Mouse (Mus musculus) CH12.LX (cell line): ENCODE data around the gene Sike1. TPM values are rescaled to one million over a fixed set of nuclear protein-coding genes. Genes with fewer than 3 reads are reported as not detected.

Experiments
- DNase-seq: peaks from one replicate; pipeline ENCODE4 v3.0.0-alpha.2; 2013; ENCODE audit errors: extremely low read depth
- H3K27ac ChIP-seq: 2 replicates; pipeline ENCODE4 v1.5.1; 2012; ENCODE audit warnings: low read depth, mild to moderate bottlenecking, control low read depth, moderate library complexity; ENCODE audit not compliant: insufficient read depth
- H3K27me3 ChIP-seq: replicated peaks from 2 replicates; pipeline ENCODE3; 2012; ENCODE audit warnings: inconsistent platforms
- H3K36me3 ChIP-seq, 2 experiments: replicated peaks in 1 of 2; 2 replicates each; pipeline versions ENCODE3 to v1.6.1; 2012; ENCODE audit warnings: inconsistent platforms in 1 of 2, low read length in 1 of 2, mild to moderate bottlenecking in 1 of 2, mixed read lengths in 1 of 2, moderate library complexity in 1 of 2; ENCODE audit not compliant: control insufficient read depth in 1 of 2, insufficient read depth in 1 of 2
- H3K4me1 ChIP-seq, 2 experiments: 2 replicates each; pipeline ENCODE4 v1.6.1; 2012; ENCODE audit warnings: inconsistent platforms in 1 of 2, moderate library complexity in 1 of 2; ENCODE audit not compliant: insufficient read depth in 2 of 2, control insufficient read depth in 1 of 2
- H3K4me2 ChIP-seq: 2 replicates; pipeline ENCODE4 v1.6.1; 2012; ENCODE audit warnings: low read depth, mild to moderate bottlenecking, control low read depth; ENCODE audit not compliant: poor library complexity, insufficient read depth, severe bottlenecking
- H3K4me3 ChIP-seq, 3 experiments: fragments of 150-350 bp in 1 of 3; sonication (generic) in 1 of 3; replicated peaks in 1 of 3; 2 replicates each; pipeline versions ENCODE3 to v1.5.1; 2011 to 2012; ENCODE audit warnings: low read depth in 2 of 3, low read length in 2 of 3, mild to moderate bottlenecking in 2 of 3, moderate library complexity in 2 of 3, control low read depth in 1 of 3, improper control_type of control experiment in 1 of 3, inconsistent platforms in 1 of 3, mixed read lengths in 1 of 3; ENCODE audit not compliant: poor library complexity in 1 of 3
- H3K79me2 ChIP-seq: replicated peaks from 2 replicates; pipeline ENCODE4 v1.6.1; 2012; ENCODE audit warnings: mild to moderate bottlenecking, moderate library complexity; ENCODE audit not compliant: control insufficient read depth, poor library complexity, insufficient read depth, severe bottlenecking; ENCODE audit errors: extremely low read depth
- H3K9ac ChIP-seq: 2 replicates; pipeline ENCODE4 v1.6.1; 2012; ENCODE audit warnings: low read depth, mild to moderate bottlenecking, control low read depth, moderate library complexity; ENCODE audit not compliant: insufficient read depth
- H3K9me3 ChIP-seq: replicated peaks from 2 replicates; pipeline ENCODE3; 2012; ENCODE audit warnings: low read length, inconsistent platforms, mixed read lengths
- BHLHE40 ChIP-seq: IDR thresholded peaks from 2 replicates; pipeline ENCODE4 v1.6.1; 2011; ENCODE audit warnings: mild to moderate bottlenecking, low read depth, low read length, improper control_type of control experiment
- CHD2 ChIP-seq: IDR thresholded peaks from 2 replicates; pipeline ENCODE4 v1.6.1; 2011; ENCODE audit warnings: low read length, improper control_type of control experiment
- CTCF ChIP-seq, 2 experiments: IDR thresholded peaks in 1 of 2; conservative IDR thresholded peaks in 1 of 2; 2 replicates each; pipeline ENCODE4 v1.5.1; 2011 to 2012; ENCODE audit warnings: low read depth in 2 of 2, low read length in 2 of 2, improper control_type of control experiment in 1 of 2, inconsistent platforms in 1 of 2, mild to moderate bottlenecking in 1 of 2, moderate library complexity in 1 of 2
- EP300 ChIP-seq: IDR thresholded peaks from 2 replicates; pipeline ENCODE4 v1.6.1; 2011; ENCODE audit warnings: low read length, improper control_type of control experiment
- ETS1 ChIP-seq: conservative IDR thresholded peaks from 2 replicates; pipeline ENCODE4 v1.6.1; 2012; ENCODE audit warnings: low read depth, mild to moderate bottlenecking, inconsistent platforms, low read length, improper control_type of control experiment, moderate library complexity
- GABPA ChIP-seq: IDR thresholded peaks from 2 replicates; pipeline ENCODE4 v1.6.1; 2012; ENCODE audit warnings: low read depth, low read length, improper control_type of control experiment, inconsistent platforms; ENCODE audit not compliant: insufficient replicate concordance
- HCFC1 ChIP-seq: IDR thresholded peaks from 2 replicates; pipeline ENCODE4 v1.6.1; 2012; ENCODE audit warnings: low read depth, mild to moderate bottlenecking, inconsistent platforms, low read length, improper control_type of control experiment
- IRF4 ChIP-seq: IDR thresholded peaks from 2 replicates; pipeline ENCODE4 v1.6.1; 2014; ENCODE audit warnings: low read depth, mild to moderate bottlenecking, inconsistent platforms, low read length, improper control_type of control experiment
- JUN ChIP-seq: IDR thresholded peaks from 2 replicates; pipeline ENCODE4 v1.6.1; 2011; ENCODE audit warnings: low read depth, mild to moderate bottlenecking, low read length, improper control_type of control experiment, moderate library complexity; ENCODE audit not compliant: insufficient read depth
- JUND ChIP-seq: conservative IDR thresholded peaks from 2 replicates; pipeline ENCODE4 v1.6.1; 2011; ENCODE audit warnings: low read depth, low read length, improper control_type of control experiment
- KAT2A ChIP-seq: IDR thresholded peaks from 2 replicates; pipeline ENCODE4 v1.6.1; 2012; ENCODE audit warnings: low read length, improper control_type of control experiment, inconsistent platforms; ENCODE audit not compliant: insufficient replicate concordance
- MAX ChIP-seq: IDR thresholded peaks from 2 replicates; pipeline ENCODE4 v1.6.1; 2011; ENCODE audit warnings: low read length, improper control_type of control experiment
- MEF2A ChIP-seq: IDR thresholded peaks from 2 replicates; pipeline ENCODE4 v1.6.1; 2014; ENCODE audit warnings: low read depth, mild to moderate bottlenecking, inconsistent platforms, low read length, improper control_type of control experiment, borderline replicate concordance
- NELFE ChIP-seq: IDR thresholded peaks from 2 replicates; pipeline ENCODE4 v1.6.1; 2011; ENCODE audit warnings: low read depth, low read length, improper control_type of control experiment
- NRF1 ChIP-seq: IDR thresholded peaks from 2 replicates; pipeline ENCODE4 v1.6.1; 2014; ENCODE audit warnings: low read depth, mild to moderate bottlenecking, inconsistent platforms, low read length, improper control_type of control experiment, moderate library complexity
- POLR2A ChIP-seq: IDR thresholded peaks from 2 replicates; pipeline ENCODE4 v1.6.1; 2011; ENCODE audit warnings: low read depth, mild to moderate bottlenecking, improper control_type of control experiment, low read length
- POLR2AphosphoS2 ChIP-seq: IDR thresholded peaks from 2 replicates; pipeline ENCODE4 v1.6.1; 2011; ENCODE audit warnings: low read depth, low read length, improper control_type of control experiment
- SMC3 ChIP-seq: IDR thresholded peaks from 2 replicates; pipeline ENCODE4 v1.6.1; 2011; ENCODE audit warnings: low read depth, low read length, improper control_type of control experiment
- TBP ChIP-seq: conservative IDR thresholded peaks from 2 replicates; pipeline ENCODE4 v1.6.1; 2011; ENCODE audit warnings: low read depth, low read length, improper control_type of control experiment
- USF2 ChIP-seq: conservative IDR thresholded peaks from 2 replicates; pipeline ENCODE4 v1.6.1; 2011; ENCODE audit warnings: low read depth, low read length, improper control_type of control experiment
- ZKSCAN1 ChIP-seq: IDR thresholded peaks from 2 replicates; pipeline ENCODE4 v1.6.1; 2012; ENCODE audit warnings: low read depth, inconsistent platforms, low read length, improper control_type of control experiment, borderline replicate concordance
- dilution Hi-C: fragments of 300-500 bp; cut with MboI; formaldehyde crosslinking; loops from 2 replicates; pipeline ENCODE4 v1.14.3; 2020; ENCODE audit warnings: low sequenced_read_pairs; ENCODE audit not compliant: extremely low pct_unique_long_range_greater_than_20kb, extremely low pct_ligation_motif_present
- in situ Hi-C: fragments of 300-500 bp; cut with MboI; formaldehyde crosslinking; loops from 3 replicates; pipeline ENCODE4 v1.14.3; 2019; ENCODE audit warnings: low sequenced_read_pairs, low pct_ligation_motif_present, low pct_unique_long_range_greater_than_20kb, mixed read lengths
- polyA plus RNA-seq: library from polyadenylated mRNA; unstranded; fragments of >175 nt; gene quantifications from 2 replicates; pipeline ENCODE4 v1.2.1, GENCODE M21; 2012; ENCODE audit warnings: low read depth; ENCODE audit not compliant: insufficient read length
- total RNA-seq, 2 experiments: library from RNA; depleted of rRNA; stranded (reverse); fragments of 300-350 nt in 1 of 2; fragments of >200 nt in 1 of 2; gene quantifications; 2 replicates each; pipeline ENCODE4 v1.2.3; 2012 to 2014

The Sike1 gene
- total and polyA plus RNA-seq, 3 experiments: 15.3 to 31.6 (median 28.2) TPM

DNA sequence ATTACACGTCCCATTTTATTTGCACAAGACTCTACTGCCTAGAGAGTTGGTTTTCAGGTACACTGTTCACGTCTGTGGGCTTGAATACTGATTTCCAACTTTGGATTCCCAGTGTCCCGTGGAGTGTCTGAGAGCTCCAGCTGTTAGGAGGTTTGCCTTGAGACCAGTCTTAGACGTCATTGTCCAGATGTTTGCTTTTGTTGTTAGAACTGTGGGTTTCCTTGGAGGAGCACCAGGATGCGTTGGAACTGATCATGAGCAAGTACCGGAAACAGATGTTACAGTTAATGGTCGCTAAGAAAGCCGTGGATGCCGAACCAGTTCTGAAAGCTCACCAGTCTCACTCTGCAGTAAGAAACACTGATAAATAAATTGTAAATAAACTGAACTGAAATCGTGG is 1.5 kb downstream of the Sike1 start:
- H3K27me3 ChIP-seq: no peaks in the 10 kb centered on the region

GRCm38 (mm10) chr3:102997591-102997990 is 2.1 kb downstream of the Sike1 start:
- Histone ChIP-seq H3K27me3 (no peaks in the 10 kb centered on the region), H3K79me2 (peaks cover 7% of the 10 kb centered on the region), H3K36me3 (peaks cover 27 to 53% of the 10 kb centered on the region in 2 experiments), H3K9me3 (peaks cover 12% of the 10 kb centered on the region), H3K4me2 (no peak overlapping the region), H3K27ac (no peak overlapping the region), H3K9ac (no peak overlapping the region), H3K4me1 (peaks cover 8 to 19% of the 10 kb centered on the region in 2 experiments), H3K4me3 (no peak overlapping the region)
- dilution Hi-C loops (no loop called here), in situ Hi-C loops (no loop called here)
- DNase-seq: no peak
- TF ChIP-seq CTCF (conservative IDR thresholded peaks at IDR 0.05 in 1 of 2, IDR thresholded peaks at IDR 0.05 in 1 of 2; ENCODE audit: low read depth in 2 of 2, low read length in 2 of 2): no peak
- no peak for TF ChIP-seq POLR2AphosphoS2
- no peak for TF ChIP-seq USF2
- no peak for TF ChIP-seq TBP
- TF ChIP-seq SMC3: no peak
- TF ChIP-seq CHD2: no peak
- TF ChIP-seq IRF4: no peak
- no peak for TF ChIP-seq MEF2A
- no peak for TF ChIP-seq BHLHE40
- TF ChIP-seq ZKSCAN1: no peak
- TF ChIP-seq KAT2A: no peak
- no peak for TF ChIP-seq EP300
- TF ChIP-seq POLR2A: no peak
- no peak for TF ChIP-seq GABPA
- TF ChIP-seq JUN: no peak
- TF ChIP-seq NRF1: no peak

More for the DNA sequence above, 1.5 kb downstream of the Sike1 start:
- Histone ChIP-seq H3K9me3 (peaks cover 14% of the 10 kb centered on the region), H3K79me2 (peaks cover 7% of the 10 kb centered on the region), H3K9ac (no peak overlapping the region), H3K4me3 (no peak overlapping the region), H3K36me3 (peaks cover 22 to 47% of the 10 kb centered on the region in 2 experiments), H3K27ac (no peak overlapping the region), H3K4me1 (peaks cover 8 to 19% of the 10 kb centered on the region in 2 experiments), H3K4me2 (no peak overlapping the region)
- in situ Hi-C loops (no loop called here), dilution Hi-C loops (no loop called here)
- TF ChIP-seq USF2 (no peak), JUN (no peak), ZKSCAN1 (no peak), GABPA (no peak), NELFE (no peak), TBP (no peak), ETS1 (no peak), MAX (no peak), JUND (no peak), POLR2A (no peak), HCFC1 (no peak)
- no peak for DNase-seq
